Mouse (Mus musculus) colon, adult 2 months (tissue): ENCODE measurements around the gene Esm1. TPM values are rescaled to one million over a fixed set of nuclear protein-coding genes. Genes with fewer than 3 reads are reported as not detected.

Source experiments
- polyA plus RNA-seq: library from polyadenylated mRNA; depleted of rRNA; stranded (reverse); fragments of >200 nt; gene quantifications from 2 replicates; pipeline ENCODE4 v1.2.3, GENCODE M21; 2012; rRNA removed

The Esm1 gene
- polyA plus RNA-seq = 2.2 and 2.9 TPM in 2 replicates

DNA sequence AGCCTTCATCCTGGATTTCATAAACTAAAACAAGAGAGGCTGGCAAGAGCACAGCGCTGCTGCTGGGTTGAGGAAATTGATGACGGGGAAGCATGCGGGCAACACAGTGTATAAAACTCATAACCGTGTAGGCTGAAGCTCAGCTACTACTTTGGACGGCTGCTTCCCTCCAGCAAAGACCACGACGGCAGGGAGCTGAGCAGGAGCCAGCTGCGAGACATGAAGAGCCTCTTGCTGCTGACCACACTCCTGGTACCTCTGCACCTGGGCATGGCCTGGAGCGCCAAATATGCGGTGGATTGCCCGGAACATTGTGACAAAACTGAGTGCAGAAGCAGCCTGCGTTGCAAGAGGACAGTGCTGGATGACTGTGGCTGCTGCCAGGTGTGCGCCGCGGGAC lies at the start of gene Esm1:
Gene Esm1, plus strand, starts transcription at position 36 of the 400 bp plus-strand sequence.

DNA sequence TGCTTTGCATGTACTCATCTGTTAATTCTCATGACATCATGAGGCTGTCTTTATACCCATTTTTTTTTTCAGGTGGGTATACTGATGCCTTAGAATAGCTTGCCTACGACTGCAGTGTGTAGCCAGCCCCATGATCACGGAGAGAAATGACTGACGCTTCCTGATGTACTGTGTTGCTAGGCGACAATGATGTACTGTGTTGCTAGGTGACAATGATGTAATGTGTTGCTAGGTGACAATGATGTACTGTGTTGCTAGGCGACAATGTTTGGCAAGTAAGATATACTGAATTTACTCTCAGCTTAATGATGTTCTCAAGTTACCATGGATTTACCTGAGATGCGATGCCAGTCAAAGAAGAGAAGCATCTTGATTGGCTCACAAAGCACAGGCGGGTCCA lies 16.4 kb downstream of the Esm1 start, which contains the start of gene Gzmk:
Gene Gzmk, minus strand, starts transcription at position 98 of the 400 bp plus-strand sequence.

Other genes with a start within 250 kb of the Esm1 start
- gene Ccno, start 221.9 kb upstream of the Esm1 start, polyA plus RNA-seq = 0.28 and 0.67 TPM in 2 replicates
- not detected in 2 replicates for gene Mcidas, start 215.8 kb upstream of the Esm1 start, polyA plus RNA-seq
- not detected in 2 replicates for gene Cdc20b, start 174.5 kb upstream of the Esm1 start, polyA plus RNA-seq
- gene Gpx8, start 163.2 kb upstream of the Esm1 start, polyA plus RNA-seq = 0.98 and 1.4 TPM in 2 replicates
- gene Gzma, start 108.7 kb upstream of the Esm1 start, polyA plus RNA-seq = 0.27 and 0.45 TPM in 2 replicates
- gene Gzmk, start 16.2 kb downstream of the Esm1 start, polyA plus RNA-seq = not detected in 2 replicates
- 0.29 and 0.46 TPM in 2 replicates for gene BC067074, start 83.5 kb downstream of the Esm1 start, polyA plus RNA-seq